Mouse (Mus musculus): ENCODE measurements at regions not wholly inside any gene's neighbourhood (a gene's known extent, or its start where the extent isn't known, plus 50 kb on each side); places are given as distances from the start of the nearest gene placed in this dataset.

- Histone ChIP-seq H3K36me3 (ENCODE audit: control insufficient read depth, insufficient read depth, low read length) (no peaks in the 10 kb centered on the region), H3K4me2 (no peak overlapping the region), H3K27me3 (ENCODE audit: control insufficient read depth, insufficient read depth, low read length) (no peaks in the 10 kb centered on the region; the same call in 1 of the 2 replicates), H3K4me1 (ENCODE audit: control insufficient read depth, insufficient read depth, low read length) (0 out of 2 replicates have a peak, but pooled peaks cover 2% of the 10 kb centered on the region), H3K27ac (ENCODE audit: low read depth, low read length) (no peak overlapping the region), H3K9ac (ENCODE audit: low read depth, low read length) (no peak overlapping the region), H3K4me3 (ENCODE audit: low read depth, low read length) (no peak overlapping the region), H3K9me3 (replicated peaks; ENCODE audit: control insufficient read depth, low read length) (no peaks in the 10 kb centered on the region)
- ATAC-seq (replicated peaks; ENCODE audit: insufficient number of reproducible peaks, low FRiP score, low TSS enrichment), result no peak
- 62% methylated on average over 7 of the region's 7 CpGs for WGBS (ENCODE audit: insufficient replicate concordance)
These were observed 278.5 kb upstream of the Zfp703 start for GRCm38 (mm10) chr8:26698580-26698979.

GRCm38 (mm10) chr8:26706048-26706767, 270.9 kb upstream of the Zfp703 start:
- ATAC-seq (replicated peaks; ENCODE audit: insufficient number of reproducible peaks, low FRiP score, low TSS enrichment), result no peak
- Histone ChIP-seq H3K4me1 (ENCODE audit: control insufficient read depth, insufficient read depth, low read length) (0 out of 2 replicates have a peak, but pooled peaks cover 4% of the 10 kb centered on the region), H3K36me3 (ENCODE audit: control insufficient read depth, insufficient read depth, low read length) (no peaks in the 10 kb centered on the region), H3K27ac (ENCODE audit: low read depth, low read length) (no peak overlapping the region), H3K9me3 (replicated peaks; ENCODE audit: control insufficient read depth, low read length) (no peaks in the 10 kb centered on the region), H3K4me2 (no peak overlapping the region), H3K27me3 (ENCODE audit: control insufficient read depth, insufficient read depth, low read length) (no peaks in the 10 kb centered on the region; the same call in 1 of the 2 replicates), H3K9ac (ENCODE audit: low read depth, low read length) (no peak overlapping the region), H3K4me3 (ENCODE audit: low read depth, low read length) (no peak overlapping the region)
- 65% methylated on average over 9 of the region's 9 CpGs for WGBS (ENCODE audit: insufficient replicate concordance)

DNA sequence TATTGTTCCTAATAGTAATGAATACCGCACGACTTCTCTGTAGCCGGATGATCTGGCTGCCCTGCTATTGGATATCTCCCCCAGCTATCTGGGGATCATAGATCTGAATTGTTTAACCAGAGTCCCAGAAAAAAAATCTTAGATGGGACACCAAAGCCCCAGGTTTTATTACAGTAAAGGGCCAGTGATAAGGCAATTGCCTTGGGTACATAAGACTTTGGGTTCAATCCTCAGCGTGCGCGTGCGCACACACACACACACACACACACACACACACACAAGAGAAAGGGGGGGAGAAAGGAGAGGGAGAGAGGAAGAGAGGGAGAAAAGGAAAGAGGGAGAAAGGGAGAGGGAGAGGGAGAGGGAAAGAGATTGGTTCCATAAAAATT, 270.4 kb upstream of the Zfp703 start:
- Histone ChIP-seq H3K36me3 (ENCODE audit: control insufficient read depth, insufficient read depth, low read length) (no peaks in the 10 kb centered on the region), H3K4me3 (ENCODE audit: low read depth, low read length) (no peak overlapping the region), H3K9me3 (replicated peaks; ENCODE audit: control insufficient read depth, low read length) (no peaks in the 10 kb centered on the region), H3K4me2 (no peak overlapping the region), H3K4me1 (ENCODE audit: control insufficient read depth, insufficient read depth, low read length) (0 out of 2 replicates have a peak, but pooled peaks cover 4% of the 10 kb centered on the region), H3K9ac (ENCODE audit: low read depth, low read length) (no peak overlapping the region), H3K27me3 (ENCODE audit: control insufficient read depth, insufficient read depth, low read length) (no peaks in the 10 kb centered on the region; the same call in 1 of the 2 replicates), H3K27ac (ENCODE audit: low read depth, low read length) (no peak overlapping the region)
- no peak for ATAC-seq (replicated peaks; ENCODE audit: insufficient number of reproducible peaks, low FRiP score, low TSS enrichment)
- WGBS (ENCODE audit: insufficient replicate concordance), result 94% methylated on average over 7 of the region's 7 CpGs

DNA sequence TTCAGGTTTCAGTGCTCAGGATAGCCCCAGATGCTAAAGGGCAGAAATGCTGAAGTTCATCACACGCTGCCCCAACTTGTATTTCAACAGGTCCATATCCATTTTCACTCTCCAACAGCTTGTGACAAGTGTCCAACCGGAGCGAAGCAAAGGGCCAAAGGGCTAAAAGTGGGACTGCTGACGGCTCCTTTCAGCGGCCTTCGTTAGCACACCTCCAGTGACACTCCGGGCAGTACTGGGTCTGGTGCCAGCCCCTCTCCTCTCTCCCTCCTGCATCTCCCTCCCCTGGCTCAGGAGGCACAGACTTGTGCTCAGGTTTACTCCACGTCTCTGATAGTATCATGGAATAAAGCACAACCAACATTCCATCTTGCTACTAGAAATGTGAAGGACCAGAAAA, 263.3 kb upstream of the Zfp703 start:
- H3K4me2 ChIP-seq, result no peak overlapping the region
- 51% methylated on average over 8 of the region's 8 CpGs for WGBS (ENCODE audit: insufficient replicate concordance)
- H3K9me3 ChIP-seq (replicated peaks; ENCODE audit: control insufficient read depth, low read length), result 0 out of 2 replicates have a peak, but pooled peaks cover 2% of the 10 kb centered on the region
- no peak overlapping the region for H3K4me3 ChIP-seq (ENCODE audit: low read depth, low read length)
- no peaks in the 10 kb centered on the region for H3K36me3 ChIP-seq (ENCODE audit: control insufficient read depth, insufficient read depth, low read length)
- no peak overlapping the region for H3K27ac ChIP-seq (ENCODE audit: low read depth, low read length)
- 0 out of 2 replicates have a peak, but pooled peaks cover 4% of the 10 kb centered on the region for H3K4me1 ChIP-seq (ENCODE audit: control insufficient read depth, insufficient read depth, low read length)
- H3K9ac ChIP-seq (ENCODE audit: low read depth, low read length), result no peak overlapping the region
- no peak for ATAC-seq (replicated peaks; ENCODE audit: insufficient number of reproducible peaks, low FRiP score, low TSS enrichment)
- no peaks in the 10 kb centered on the region for H3K27me3 ChIP-seq (ENCODE audit: control insufficient read depth, insufficient read depth, low read length)

DNA sequence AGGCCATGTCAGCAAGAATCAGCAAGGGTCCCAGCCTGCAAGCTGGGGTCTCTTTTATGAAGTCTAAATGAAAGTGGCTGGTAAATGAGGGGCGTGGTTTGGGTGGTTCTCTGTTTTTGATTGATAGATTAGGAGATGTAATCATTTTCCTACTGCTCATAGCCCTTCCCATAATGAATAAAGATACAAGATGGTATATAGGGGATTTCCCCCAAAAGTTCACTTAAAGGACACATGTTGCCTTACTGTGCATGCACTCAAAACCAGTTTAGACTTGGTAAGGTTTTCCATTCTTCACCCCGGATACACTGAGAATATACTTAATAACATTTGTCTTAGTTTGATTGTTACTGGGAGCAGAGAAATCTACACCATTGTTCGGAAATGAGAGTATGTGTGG, 262.4 kb upstream of the Zfp703 start:
- no peak for ATAC-seq (replicated peaks; ENCODE audit: insufficient number of reproducible peaks, low FRiP score, low TSS enrichment)

DNA sequence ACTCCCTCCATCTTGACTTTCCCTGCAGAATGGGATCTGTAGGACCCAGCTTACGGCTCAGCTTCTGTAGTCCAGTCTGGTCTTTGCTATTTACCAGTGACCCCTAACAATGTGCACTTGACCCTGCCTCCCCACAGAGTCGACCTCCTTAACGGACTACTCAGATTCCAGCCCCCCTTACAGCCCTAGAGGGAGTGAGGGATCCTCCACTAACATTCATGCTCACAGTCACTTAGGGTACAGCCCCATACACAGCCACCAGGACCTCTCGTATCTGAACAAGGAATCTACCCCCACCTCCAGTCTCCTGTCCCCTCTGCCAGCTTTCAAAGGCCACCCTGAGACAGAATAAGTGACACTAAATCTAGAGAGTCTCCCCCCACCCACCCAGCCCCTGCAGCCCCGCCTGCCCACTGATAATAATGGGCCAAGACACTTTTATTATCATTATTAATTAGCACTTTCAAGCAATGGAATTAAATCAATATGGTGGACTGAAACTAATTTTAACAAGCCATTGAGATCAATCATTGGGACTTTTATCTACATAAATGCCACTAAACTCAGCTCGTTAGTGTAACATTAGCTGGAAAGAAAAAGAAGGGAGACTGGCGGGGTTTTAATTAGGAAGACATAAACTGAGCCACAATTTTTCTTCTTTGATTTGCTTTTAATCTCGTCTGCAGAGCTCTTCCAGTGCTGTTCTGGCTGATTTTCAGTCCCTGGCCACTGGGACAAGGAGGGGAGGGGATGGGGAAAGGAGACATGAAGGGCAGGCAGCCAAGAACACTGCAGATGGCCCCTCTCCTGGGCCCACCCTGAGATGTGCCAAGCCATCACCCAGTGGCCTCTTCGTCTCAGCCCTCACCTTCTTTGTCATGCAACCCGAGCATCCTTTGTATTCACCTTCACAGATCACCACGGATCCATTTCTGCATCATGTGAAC, 258.4 kb upstream of the Zfp703 start:
- H3K36me3 ChIP-seq (ENCODE audit: control insufficient read depth, insufficient read depth, low read length), result no peaks in the 10 kb centered on the region
- 0 out of 2 replicates have a peak, but pooled peaks cover 2% of the 10 kb centered on the region for H3K27me3 ChIP-seq (ENCODE audit: control insufficient read depth, insufficient read depth, low read length)
- WGBS (ENCODE audit: insufficient replicate concordance), result 66% methylated on average over 11 of the region's 11 CpGs
- no peak for ATAC-seq (replicated peaks; ENCODE audit: insufficient number of reproducible peaks, low FRiP score, low TSS enrichment)
- no peak overlapping the region for H3K4me2 ChIP-seq
- no peak overlapping the region for H3K9ac ChIP-seq (ENCODE audit: low read depth, low read length)
- H3K4me1 ChIP-seq (ENCODE audit: control insufficient read depth, insufficient read depth, low read length), result no peaks in the 10 kb centered on the region
- no peaks in the 10 kb centered on the region for H3K9me3 ChIP-seq (replicated peaks; ENCODE audit: control insufficient read depth, low read length)
- H3K4me3 ChIP-seq (ENCODE audit: low read depth, low read length), result no peak overlapping the region
- no peak overlapping the region for H3K27ac ChIP-seq (ENCODE audit: low read depth, low read length)

More for the DNA sequence above, 262.4 kb upstream of the Zfp703 start:
- Histone ChIP-seq H3K27ac (ENCODE audit: low read depth, low read length) (no peak overlapping the region), H3K4me2 (no peak overlapping the region), H3K4me3 (ENCODE audit: low read depth, low read length) (no peak overlapping the region), H3K27me3 (ENCODE audit: control insufficient read depth, insufficient read depth, low read length) (0 out of 2 replicates have a peak, but pooled peaks cover 2% of the 10 kb centered on the region), H3K36me3 (ENCODE audit: control insufficient read depth, insufficient read depth, low read length) (no peaks in the 10 kb centered on the region), H3K9me3 (replicated peaks; ENCODE audit: control insufficient read depth, low read length) (0 out of 2 replicates have a peak, but pooled peaks cover 2% of the 10 kb centered on the region), H3K9ac (ENCODE audit: low read depth, low read length) (no peak overlapping the region), H3K4me1 (ENCODE audit: control insufficient read depth, insufficient read depth, low read length) (0 out of 2 replicates have a peak, but pooled peaks cover 4% of the 10 kb centered on the region)
- WGBS (ENCODE audit: insufficient replicate concordance), result 84% methylated on average over 3 of the region's 3 CpGs

DNA sequence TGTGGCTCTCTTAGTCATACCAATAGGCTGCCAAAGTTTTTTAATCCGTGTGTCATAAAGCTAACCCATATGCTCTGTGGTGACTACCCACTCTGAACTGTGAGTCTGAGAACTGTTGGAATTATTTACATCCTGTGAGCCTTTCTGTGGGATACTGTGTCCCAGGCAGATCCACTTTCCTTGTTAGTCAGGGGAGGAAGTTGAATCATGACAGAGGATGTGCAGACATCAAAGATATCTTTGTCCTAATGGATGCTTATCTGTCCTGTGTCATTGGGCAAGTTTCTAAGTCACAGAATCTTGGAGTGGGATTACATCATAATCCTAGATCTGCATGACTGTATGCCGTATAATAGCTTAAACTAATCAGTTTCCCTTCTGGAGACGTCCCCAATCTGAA, 254.4 kb upstream of the Zfp703 start:
- H3K36me3 ChIP-seq (ENCODE audit: control insufficient read depth, insufficient read depth, low read length), result no peaks in the 10 kb centered on the region
- no peak for ATAC-seq (replicated peaks; ENCODE audit: insufficient number of reproducible peaks, low FRiP score, low TSS enrichment)
- H3K4me2 ChIP-seq, result no peak overlapping the region
- no peak overlapping the region for H3K27ac ChIP-seq (ENCODE audit: low read depth, low read length)
- H3K4me1 ChIP-seq (ENCODE audit: control insufficient read depth, insufficient read depth, low read length), result no peaks in the 10 kb centered on the region
- H3K9me3 ChIP-seq (replicated peaks; ENCODE audit: control insufficient read depth, low read length), result no peaks in the 10 kb centered on the region
- 62% methylated on average over 3 of the region's 3 CpGs for WGBS (ENCODE audit: insufficient replicate concordance)
- no peak overlapping the region for H3K9ac ChIP-seq (ENCODE audit: low read depth, low read length)
- no peak overlapping the region for H3K4me3 ChIP-seq (ENCODE audit: low read depth, low read length)
- H3K27me3 ChIP-seq (ENCODE audit: control insufficient read depth, insufficient read depth, low read length), result 0 out of 2 replicates have a peak, but pooled peaks cover 2% of the 10 kb centered on the region

DNA sequence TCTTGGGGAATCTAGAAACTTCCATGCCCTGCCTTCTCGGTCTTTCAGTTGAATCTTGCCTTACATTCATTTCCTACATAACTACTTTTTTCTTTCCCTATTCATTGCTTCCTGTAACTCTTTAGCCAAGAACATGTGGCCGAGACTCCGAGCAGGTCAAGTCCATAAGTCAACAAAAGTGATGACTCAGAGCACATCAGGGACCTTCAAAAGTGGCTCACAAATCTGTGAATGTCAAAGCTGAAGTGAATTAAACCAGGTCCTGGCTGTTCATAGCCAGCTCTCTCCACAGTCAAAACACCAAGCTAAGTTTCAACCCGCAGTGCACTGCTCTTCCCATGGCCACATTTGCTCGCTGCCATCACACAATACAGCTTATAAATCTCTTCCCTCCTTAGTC, 252.5 kb upstream of the Zfp703 start:
- H3K4me2 ChIP-seq, result no peak overlapping the region
- no peaks in the 10 kb centered on the region for H3K36me3 ChIP-seq (ENCODE audit: control insufficient read depth, insufficient read depth, low read length)
- H3K4me1 ChIP-seq (ENCODE audit: control insufficient read depth, insufficient read depth, low read length), result no peaks in the 10 kb centered on the region
- H3K27me3 ChIP-seq (ENCODE audit: control insufficient read depth, insufficient read depth, low read length), result no peaks in the 10 kb centered on the region
- no peaks in the 10 kb centered on the region for H3K9me3 ChIP-seq (replicated peaks; ENCODE audit: control insufficient read depth, low read length)
- no peak for ATAC-seq (replicated peaks; ENCODE audit: insufficient number of reproducible peaks, low FRiP score, low TSS enrichment)
- WGBS (ENCODE audit: insufficient replicate concordance), result 68% methylated on average over 5 of the region's 5 CpGs
- H3K27ac ChIP-seq (ENCODE audit: low read depth, low read length), result no peak overlapping the region
- H3K9ac ChIP-seq (ENCODE audit: low read depth, low read length), result no peak overlapping the region
- no peak overlapping the region for H3K4me3 ChIP-seq (ENCODE audit: low read depth, low read length)
